28 mouse cellular contexts compared by ENCODE assay signal in genomic region chr9:29285144-29285543, GRCm38 (mm10).
DNase-seq lines count a peak whose midpoint lies in the region; ATAC-seq and TF ChIP-seq lines count a peak whose summit lies in the region.
"Had no signal": no experiment of that assay in that cellular context is flagged by ENCODE, and none has a peak within 500 bp of the region (broad histone marks: within the 10 kb centered on the region; RNA-seq: fewer than 3 reads in every experiment).

No protein-coding gene starts in this region.

- no peak overlapping the region for H3K27ac ChIP-seq in hindbrain, embryonic 11.5 days (ENCODE audit: low read depth, low read length)
- no peak overlapping the region for H3K27ac ChIP-seq in hindbrain, embryonic 16.5 days (ENCODE audit: low read depth, low read length)
- H3K27ac ChIP-seq in midbrain, embryonic 14.5 days (replicated peaks; ENCODE audit: low read depth, low read length): peak overlapping the region; percentile 32
- no peak overlapping the region for H3K27ac ChIP-seq in midbrain, embryonic 11.5 days (ENCODE audit: low read depth, low read length)
- peak overlapping the region; percentile 9; the same call in 1 of the 2 replicates for H3K27ac ChIP-seq in hindbrain, embryonic 15.5 days (replicated peaks)
- no peak overlapping the region for H3K27ac ChIP-seq in intestine, postnatal 0 days (ENCODE audit: low read depth, low read length)
- H3K27ac ChIP-seq: heart, adult 2 months; limb, embryonic 10.5 days; limb, embryonic 15.5 days; liver, embryonic 14.5 days; macrophage had no signal

- H3K27me3 ChIP-seq in hindbrain, embryonic 11.5 days (ENCODE audit: control insufficient read depth, insufficient read depth, low read length): no peaks in the 10 kb centered on the region
- no peaks in the 10 kb centered on the region for H3K27me3 ChIP-seq in hindbrain, embryonic 16.5 days (replicated peaks; ENCODE audit: control insufficient read depth, insufficient read depth, low read length)
- no peaks in the 10 kb centered on the region for H3K27me3 ChIP-seq in midbrain, embryonic 14.5 days (ENCODE audit: control insufficient read depth, insufficient read depth, low read length)
- no peaks in the 10 kb centered on the region for H3K27me3 ChIP-seq in midbrain, embryonic 11.5 days (ENCODE audit: control insufficient read depth, insufficient read depth, low read length)
- no peaks in the 10 kb centered on the region for H3K27me3 ChIP-seq in hindbrain, embryonic 15.5 days
- no peaks in the 10 kb centered on the region for H3K27me3 ChIP-seq in intestine, postnatal 0 days (replicated peaks; ENCODE audit: control insufficient read depth, insufficient read depth, low read length)
- H3K27me3 ChIP-seq: heart, embryonic 12.5 days had no signal

- peak; percentile 63; the same call in 1 of the 2 replicates for ATAC-seq in hindbrain, embryonic 11.5 days (ENCODE audit: low FRiP score)
- no peak for ATAC-seq in hindbrain, embryonic 16.5 days
- ATAC-seq in midbrain, embryonic 14.5 days (ENCODE audit: low FRiP score, low TSS enrichment): no peak
- ATAC-seq in midbrain, embryonic 11.5 days (ENCODE audit: low FRiP score): no peak
- 0 out of 2 replicates have a peak, but pooled peaks have one; percentile 48 for ATAC-seq in hindbrain, embryonic 15.5 days (ENCODE audit: low FRiP score, low read depth)
- no peak for ATAC-seq in intestine, postnatal 0 days
- ATAC-seq: CD4-positive, CD25-positive, alpha-beta regulatory T cell, adult 4 months; forebrain, postnatal 0 days; intestine, embryonic 16.5 days had no signal

- H3K9me3 ChIP-seq in hindbrain, embryonic 11.5 days (ENCODE audit: control insufficient read depth, low read length): no peaks in the 10 kb centered on the region
- no peaks in the 10 kb centered on the region for H3K9me3 ChIP-seq in hindbrain, embryonic 16.5 days (ENCODE audit: control insufficient read depth, low read length)
- H3K9me3 ChIP-seq in midbrain, embryonic 14.5 days (ENCODE audit: control insufficient read depth, low read length): no peaks in the 10 kb centered on the region
- no peaks in the 10 kb centered on the region for H3K9me3 ChIP-seq in midbrain, embryonic 11.5 days (ENCODE audit: control insufficient read depth, low read length)
- H3K9me3 ChIP-seq in hindbrain, embryonic 15.5 days: no peaks in the 10 kb centered on the region
- no peaks in the 10 kb centered on the region for H3K9me3 ChIP-seq in intestine, postnatal 0 days (ENCODE audit: control insufficient read depth)
- H3K9me3 ChIP-seq: heart, embryonic 12.5 days; limb, embryonic 10.5 days; limb, embryonic 15.5 days had no signal

- no peaks in the 10 kb centered on the region for H3K36me3 ChIP-seq in hindbrain, embryonic 11.5 days (ENCODE audit: control insufficient read depth, insufficient read depth, low read length)
- no peaks in the 10 kb centered on the region for H3K36me3 ChIP-seq in hindbrain, embryonic 16.5 days (ENCODE audit: control insufficient read depth, insufficient read depth, low read length)
- no peaks in the 10 kb centered on the region for H3K36me3 ChIP-seq in midbrain, embryonic 14.5 days (ENCODE audit: control insufficient read depth, insufficient read depth, low read length)
- H3K36me3 ChIP-seq in midbrain, embryonic 11.5 days (ENCODE audit: control insufficient read depth, insufficient read depth, low read length): no peaks in the 10 kb centered on the region
- no peaks in the 10 kb centered on the region for H3K36me3 ChIP-seq in hindbrain, embryonic 15.5 days
- H3K36me3 ChIP-seq in intestine, postnatal 0 days (ENCODE audit: control insufficient read depth, insufficient read depth): no peaks in the 10 kb centered on the region
- H3K36me3 ChIP-seq: heart, embryonic 12.5 days; limb, embryonic 10.5 days; limb, embryonic 15.5 days had no signal

- H3K4me3 ChIP-seq in hindbrain, embryonic 11.5 days (ENCODE audit: low read depth, low read length): no peak overlapping the region
- no peak overlapping the region for H3K4me3 ChIP-seq in hindbrain, embryonic 16.5 days (ENCODE audit: low read length)
- H3K4me3 ChIP-seq in midbrain, embryonic 14.5 days (replicated peaks; ENCODE audit: low read depth, low read length): no peak overlapping the region
- H3K4me3 ChIP-seq in midbrain, embryonic 11.5 days (ENCODE audit: low read depth, low read length): no peak overlapping the region
- H3K4me3 ChIP-seq in hindbrain, embryonic 15.5 days: no peak overlapping the region
- H3K4me3 ChIP-seq in intestine, postnatal 0 days (ENCODE audit: low read depth, low read length): no peak overlapping the region
- H3K4me3 ChIP-seq: erythroblast, embryonic 14.5 days; heart, adult 2 months; heart, embryonic 12.5 days; limb, embryonic 10.5 days; limb, embryonic 15.5 days had no signal

- H3K9ac ChIP-seq in hindbrain, embryonic 11.5 days (ENCODE audit: low read depth, low read length): no peak overlapping the region
- no peak overlapping the region for H3K9ac ChIP-seq in hindbrain, embryonic 16.5 days (ENCODE audit: low read depth, low read length)
- no peak overlapping the region for H3K9ac ChIP-seq in midbrain, embryonic 14.5 days (replicated peaks; ENCODE audit: low read length)
- no peak overlapping the region for H3K9ac ChIP-seq in midbrain, embryonic 11.5 days (ENCODE audit: low read length)
- no peak overlapping the region for H3K9ac ChIP-seq in hindbrain, embryonic 15.5 days
- no peak overlapping the region for H3K9ac ChIP-seq in intestine, postnatal 0 days (ENCODE audit: low read depth, low read length)
- H3K9ac ChIP-seq: forebrain, postnatal 0 days; heart, embryonic 12.5 days; limb, embryonic 15.5 days; liver, embryonic 14.5 days had no signal

- TF ChIP-seq CTCF in intestine, postnatal 0 days (IDR thresholded peaks at IDR 0.05; ENCODE audit: low read depth): no peak

- DNase-seq in hindbrain, embryonic 11.5 days (ENCODE audit: low spot score): no peak
- DNase-seq in midbrain, embryonic 14.5 days: no peak
- DNase-seq in midbrain, embryonic 11.5 days (ENCODE audit: low spot score, missing footprints): no peak
- no peak for DNase-seq in adrenal gland, postnatal 36 days
- DNase-seq: adrenal gland, postnatal 14 days; cerebellum, adult 18-20 months; cerebellum, postnatal 10 days; forebrain, postnatal 0 days; heart, adult 2 months; heart, postnatal 4 days; kidney, adult 9 months; kidney, postnatal 10 days; layer of hippocampus, postnatal 36 days; lung, adult 2 months; lung, postnatal 10 days; thymus, adult 2 months; thymus, postnatal 36 days had no signal

- no peak overlapping the region for H3K4me2 ChIP-seq in hindbrain, embryonic 11.5 days (replicated peaks; ENCODE audit: low read depth, low read length)
- H3K4me2 ChIP-seq in hindbrain, embryonic 16.5 days (ENCODE audit: low read length): no peak overlapping the region
- no peak overlapping the region for H3K4me2 ChIP-seq in midbrain, embryonic 14.5 days (ENCODE audit: low read length)
- no peak overlapping the region for H3K4me2 ChIP-seq in midbrain, embryonic 11.5 days
- H3K4me2 ChIP-seq in hindbrain, embryonic 15.5 days: no peak overlapping the region
- no peak overlapping the region for H3K4me2 ChIP-seq in intestine, postnatal 0 days (replicated peaks; ENCODE audit: low read depth)
- H3K4me2 ChIP-seq: heart, embryonic 12.5 days; limb, embryonic 15.5 days had no signal

- H3K4me1 ChIP-seq in hindbrain, embryonic 11.5 days (replicated peaks; ENCODE audit: control insufficient read depth, insufficient read depth, low read length): no peaks in the 10 kb centered on the region
- H3K4me1 ChIP-seq in hindbrain, embryonic 16.5 days (ENCODE audit: control insufficient read depth, insufficient read depth, low read depth, low read length): no peaks in the 10 kb centered on the region
- H3K4me1 ChIP-seq in midbrain, embryonic 14.5 days (ENCODE audit: control insufficient read depth, insufficient read depth, low read length): no peaks in the 10 kb centered on the region
- no peaks in the 10 kb centered on the region for H3K4me1 ChIP-seq in midbrain, embryonic 11.5 days (ENCODE audit: control insufficient read depth, insufficient read depth, low read length)
- H3K4me1 ChIP-seq in hindbrain, embryonic 15.5 days (replicated peaks): peaks cover 22% of the 10 kb centered on the region
- H3K4me1 ChIP-seq in intestine, postnatal 0 days (replicated peaks; ENCODE audit: control insufficient read depth, insufficient read depth, low read length): no peaks in the 10 kb centered on the region
- H3K4me1 ChIP-seq: limb, embryonic 10.5 days; limb, embryonic 15.5 days had no signal

Comparison
In these comparisons a context has a peak if more than half of its experiments do, and no peak if none do; other contexts are left out.
1. ATAC-seq: peak in hindbrain, embryonic 11.5 days (single experiment) and hindbrain, embryonic 15.5 days (single experiment); none in hindbrain, embryonic 16.5 days (single experiment), midbrain, embryonic 14.5 days (single experiment), midbrain, embryonic 11.5 days (single experiment) and intestine, postnatal 0 days (single experiment).
2. H3K27ac ChIP-seq: peak in midbrain, embryonic 14.5 days (single experiment) and hindbrain, embryonic 15.5 days (single experiment); none in hindbrain, embryonic 11.5 days (single experiment), hindbrain, embryonic 16.5 days (single experiment), midbrain, embryonic 11.5 days (single experiment) and intestine, postnatal 0 days (single experiment).